Mouse (Mus musculus) bone marrow, adult 2 months (tissue): ENCODE measurements around the gene Pkib.

Experiments used
- CTCF ChIP-seq: fragments of 200-500 bp; IDR thresholded peaks from 2 replicates; pipeline ENCODE4 v1.5.1; 2011; ENCODE audit warnings: low read length, control low read depth; ENCODE audit not compliant: control insufficient read depth, insufficient read depth
- POLR2A ChIP-seq: fragments of 200-500 bp; IDR thresholded peaks from 2 replicates; pipeline ENCODE4 v1.6.1; 2011; ENCODE audit warnings: low read depth, mild to moderate bottlenecking, control low read depth, low read length, borderline replicate concordance; ENCODE audit not compliant: control insufficient read depth

GRCm38 (mm10) chr10:57631896-57632867 lies at the start of gene Pkib:
- TF ChIP-seq POLR2A (peak; percentile 51; the same call in 1 of the 2 replicates), CTCF (no peak)
